ENCODE assay signal across 7 mouse cellular contexts in the genomic region with DNA sequence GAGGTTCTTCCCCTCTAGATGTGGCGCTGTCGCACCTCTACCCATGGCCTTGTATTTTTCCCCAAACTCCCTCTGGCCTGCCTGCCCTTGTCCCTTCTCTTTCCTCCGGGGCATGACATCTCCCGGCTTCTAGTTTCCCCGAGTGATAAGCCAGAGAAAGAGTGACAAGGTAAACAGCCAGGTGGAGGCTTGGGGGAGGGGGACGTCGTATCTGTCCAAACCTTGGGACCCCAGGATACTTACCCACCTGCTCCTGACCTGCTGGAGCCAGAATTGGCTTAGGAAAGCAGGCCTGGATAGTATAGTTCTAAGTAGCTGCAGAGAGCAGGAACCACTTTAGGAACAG. TPM values are rescaled to one million over a fixed set of nuclear protein-coding genes. Genes with fewer than 3 reads are reported as not detected.
A peak's percentile ranks its signal among the peaks of the same experiment; 100 is the strongest.
DNase-seq lines count a peak whose midpoint lies in the region; ATAC-seq and TF ChIP-seq lines count a peak whose summit lies in the region.

No protein-coding gene starts in this region.

- H3K27ac ChIP-seq in embryonic facial prominence, embryonic 11.5 days (replicated peaks; ENCODE audit: low read depth, low read length), result no peak overlapping the region
- H3K27ac ChIP-seq in hindbrain, postnatal 0 days, result peak overlapping the region; percentile 87
- H3K27ac ChIP-seq in neural tube, embryonic 14.5 days (ENCODE audit: low read depth, low read length), result peak overlapping the region; percentile 89

- peak overlapping the region; percentile 77 for H3K9ac ChIP-seq in embryonic facial prominence, embryonic 11.5 days (replicated peaks; ENCODE audit: low read length)
- peak overlapping the region; percentile 71 for H3K9ac ChIP-seq in hindbrain, postnatal 0 days (replicated peaks; ENCODE audit: low read length)
- peak overlapping the region; percentile 86 for H3K9ac ChIP-seq in neural tube, embryonic 14.5 days (replicated peaks; ENCODE audit: low read depth, low read length)

- H3K4me3 ChIP-seq in lung, adult 2 months (replicated peaks; ENCODE audit: extremely low read depth, low read depth, low read length), result peak overlapping the region; percentile 98
- peak overlapping the region; percentile 85 for H3K4me3 ChIP-seq in embryonic facial prominence, embryonic 11.5 days (ENCODE audit: low read depth, low read length)
- H3K4me3 ChIP-seq in hindbrain, postnatal 0 days (ENCODE audit: low read length), result peak overlapping the region; percentile 82
- H3K4me3 ChIP-seq in neural tube, embryonic 14.5 days (ENCODE audit: low read depth, low read length), result peak overlapping the region; percentile 79

- no peak for TF ChIP-seq CTCF in lung, adult 2 months (IDR thresholded peaks at IDR 0.05; ENCODE audit: insufficient read depth, low read length)
- no peak for TF ChIP-seq CTCF in hindbrain, postnatal 0 days (IDR thresholded peaks at IDR 0.05; ENCODE audit: low read depth)

- no peaks in the 10 kb centered on the region for H3K27me3 ChIP-seq in embryonic facial prominence, embryonic 11.5 days (ENCODE audit: control insufficient read depth, insufficient read depth, low read length)
- H3K27me3 ChIP-seq in hindbrain, postnatal 0 days (ENCODE audit: insufficient read depth, low read length), result no peaks in the 10 kb centered on the region
- H3K27me3 ChIP-seq in neural tube, embryonic 14.5 days (ENCODE audit: control insufficient read depth, insufficient read depth, low read length), result no peaks in the 10 kb centered on the region

- H3K4me2 ChIP-seq in embryonic facial prominence, embryonic 11.5 days (ENCODE audit: low read depth, low read length), result peak overlapping the region; percentile 62
- H3K4me2 ChIP-seq in hindbrain, postnatal 0 days (ENCODE audit: low read depth, low read length), result peak overlapping the region; percentile 87
- H3K4me2 ChIP-seq in neural tube, embryonic 14.5 days (ENCODE audit: low read depth, low read length), result peak overlapping the region; percentile 87

- no peak for DNase-seq in lung, adult 2 months
- no peak for DNase-seq in lung, postnatal 25 days (ENCODE audit: low spot score)
- DNase-seq in embryonic facial prominence, embryonic 11.5 days (ENCODE audit: low spot score), result peak; percentile 18
- peak; percentile 19 for DNase-seq in hindbrain, postnatal 0 days (ENCODE audit: low spot score)
- DNase-seq in adrenal gland, postnatal 14 days, result no peak

- WGBS in lung, adult 2 months, result 8% methylated on average over 7 of the region's 7 CpGs
- 2% methylated on average over 7 of the region's 7 CpGs for WGBS in embryonic facial prominence, embryonic 11.5 days
- WGBS in hindbrain, postnatal 0 days, result 5% methylated on average over 7 of the region's 7 CpGs
- WGBS in neural tube, embryonic 14.5 days, result 2% methylated on average over 7 of the region's 7 CpGs

- H3K4me1 ChIP-seq in lung, adult 2 months (ENCODE audit: control insufficient read depth, insufficient read depth, low read length), result 0 out of 2 replicates have a peak, but pooled peaks cover 5% of the 10 kb centered on the region
- no peaks in the 10 kb centered on the region for H3K4me1 ChIP-seq in embryonic facial prominence, embryonic 11.5 days (ENCODE audit: control insufficient read depth, insufficient read depth, low read length)
- H3K4me1 ChIP-seq in hindbrain, postnatal 0 days (ENCODE audit: insufficient read depth, low read length), result peaks cover 26% of the 10 kb centered on the region
- H3K4me1 ChIP-seq in neural tube, embryonic 14.5 days (ENCODE audit: control insufficient read depth, insufficient read depth, low read length), result peaks cover 23% of the 10 kb centered on the region

- no peaks in the 10 kb centered on the region for H3K36me3 ChIP-seq in embryonic facial prominence, embryonic 11.5 days (replicated peaks; ENCODE audit: control insufficient read depth, insufficient read depth, low read depth, low read length)
- H3K36me3 ChIP-seq in hindbrain, postnatal 0 days (ENCODE audit: insufficient read depth, low read length), result no peaks in the 10 kb centered on the region
- no peaks in the 10 kb centered on the region for H3K36me3 ChIP-seq in neural tube, embryonic 14.5 days (ENCODE audit: control insufficient read depth, insufficient read depth, low read length)

- ATAC-seq in embryonic facial prominence, embryonic 11.5 days (replicated peaks; ENCODE audit: insufficient number of reproducible peaks, low FRiP score, low TSS enrichment, low read depth), result no peak
- no peak for ATAC-seq in hindbrain, postnatal 0 days
- ATAC-seq in neural tube, embryonic 14.5 days (ENCODE audit: low read depth), result no peak; the same call in 1 of the 2 replicates
- ATAC-seq in CD4-positive, CD25-positive, alpha-beta regulatory T cell, adult 4 months, result no peak

- H3K9me3 ChIP-seq in embryonic facial prominence, embryonic 11.5 days (replicated peaks; ENCODE audit: control insufficient read depth, low read length), result no peaks in the 10 kb centered on the region
- no peaks in the 10 kb centered on the region for H3K9me3 ChIP-seq in hindbrain, postnatal 0 days (ENCODE audit: low read length)
- no peaks in the 10 kb centered on the region for H3K9me3 ChIP-seq in neural tube, embryonic 14.5 days (ENCODE audit: control insufficient read depth, low read length)

- TF ChIP-seq POLR2A in lung, adult 2 months (IDR thresholded peaks at IDR 0.05; ENCODE audit: borderline replicate concordance, extremely low read depth, low read depth, low read length), result no peak

RNA-seq across cellular contexts. Expression of a gene that starts 0.7 kb away (rescaled TPM):
- 66.2 and 81.8 TPM in 2 replicates for polyA plus RNA-seq in lung, adult 2 months (2012; rRNA removed)
- polyA plus RNA-seq in embryonic facial prominence, embryonic 11.5 days (2014; fragmentation: Nextera tagmentation; extraction: Ambion mirVana), result 15.4 and 18.1 TPM in 2 replicates
- total RNA-seq in hindbrain, postnatal 0 days (2014; rRNA removed), result 51.7 and 55.8 TPM in 2 replicates
- polyA plus RNA-seq in hindbrain, postnatal 0 days (2015; fragmentation: Nextera tagmentation; extraction: Ambion mirVana), result 134 and 137 TPM in 2 replicates
- polyA plus RNA-seq in neural tube, embryonic 14.5 days (2014; fragmentation: Nextera tagmentation; extraction: Ambion mirVana), result 129 and 140 TPM in 2 replicates
- total RNA-seq in adrenal gland, postnatal 14 days (2021), result 44.1 and 46.5 TPM in 2 replicates
- 1 to 10 TPM; 3.0 to 4.1 TPM for polyA plus RNA-seq in CD4-positive, CD25-positive, alpha-beta regulatory T cell, adult 4 months (2017; shearing (Covaris generic))

RNA-seq across cellular contexts. Expression of a gene that starts 52.7 kb away (rescaled TPM):
- polyA plus RNA-seq in lung, adult 2 months (2012; rRNA removed), result 85.7 and 86.6 TPM in 2 replicates
- polyA plus RNA-seq in embryonic facial prominence, embryonic 11.5 days (2014; fragmentation: Nextera tagmentation; extraction: Ambion mirVana), result 37.5 and 42.3 TPM in 2 replicates
- 86.7 and 89.5 TPM in 2 replicates for total RNA-seq in hindbrain, postnatal 0 days (2014; rRNA removed)
- polyA plus RNA-seq in hindbrain, postnatal 0 days (2015; fragmentation: Nextera tagmentation; extraction: Ambion mirVana), result 59.1 and 59.2 TPM in 2 replicates
- 48.6 and 53.7 TPM in 2 replicates for polyA plus RNA-seq in neural tube, embryonic 14.5 days (2014; fragmentation: Nextera tagmentation; extraction: Ambion mirVana)
- 48.5 and 55.1 TPM in 2 replicates for total RNA-seq in adrenal gland, postnatal 14 days (2021)
- polyA plus RNA-seq in CD4-positive, CD25-positive, alpha-beta regulatory T cell, adult 4 months (2017; shearing (Covaris generic)), result 10 to 100 TPM; 28.4 to 41.1 TPM

Comparison
In these comparisons a context has a peak if more than half of its experiments do, and no peak if none do; other contexts are left out.
1. DNase-seq: peak in embryonic facial prominence, embryonic 11.5 days (single experiment) and hindbrain, postnatal 0 days (single experiment); none in lung, adult 2 months (single experiment), lung, postnatal 25 days (single experiment) and adrenal gland, postnatal 14 days (single experiment).
2. Peak in every context shown above with its lines, with median percentiles within 50 percentile points of each other: H3K4me3 ChIP-seq, H3K4me2 ChIP-seq and H3K9ac ChIP-seq.